Mouse (Mus musculus) hindbrain, embryonic 12.5 days (tissue): ENCODE data around the gene Zfp277. TPM values are rescaled to one million over a fixed set of nuclear protein-coding genes. Genes with fewer than 3 reads are reported as not detected.

ENCODE experiments used
- ATAC-seq: fragments of 200-750 bp; cut with Nextera tagmentation; 2 replicates; pipeline ENCODE4 v1.8.0; 2017; ENCODE audit warnings: moderate TSS enrichment; ENCODE audit not compliant: low FRiP score
- H3K27ac ChIP-seq: fragments of 300-500 bp; sonication (generic); 2 replicates; pipeline ENCODE4 v1.5.1; 2016; ENCODE audit warnings: mild to moderate bottlenecking
- H3K27me3 ChIP-seq: fragments of 300-500 bp; sonication (generic); 2 replicates; pipeline ENCODE4 v1.6.1; 2016; ENCODE audit warnings: mild to moderate bottlenecking
- H3K36me3 ChIP-seq: fragments of 300-500 bp; sonication (generic); 2 replicates; pipeline ENCODE4 v1.6.1; 2016; ENCODE audit warnings: mild to moderate bottlenecking
- H3K4me1 ChIP-seq: fragments of 300-500 bp; sonication (generic); 2 replicates; pipeline ENCODE4 v1.6.1; 2016
- H3K4me2 ChIP-seq: fragments of 300-500 bp; sonication (generic); replicated peaks from 2 replicates; pipeline ENCODE4 v1.6.1; 2016; ENCODE audit warnings: mild to moderate bottlenecking
- H3K4me3 ChIP-seq: fragments of 300-500 bp; sonication (generic); 2 replicates; pipeline ENCODE4 v1.5.1; 2016; ENCODE audit warnings: mild to moderate bottlenecking
- H3K9ac ChIP-seq: fragments of 300-500 bp; sonication (generic); 2 replicates; pipeline ENCODE4 v1.6.1; 2016; ENCODE audit warnings: mild to moderate bottlenecking, moderate library complexity
- H3K9me3 ChIP-seq: fragments of 300-500 bp; sonication (generic); replicated peaks from 2 replicates; pipeline ENCODE4 v1.6.1; 2016; ENCODE audit warnings: mild to moderate bottlenecking
- WGBS: fragments of 180-500 bp; shearing (Covaris S2); methylation state at CpG from one replicate; pipeline ENCODE4 v1.1.7; 2016; 5-methylcytosine and 5-hydroxymethylcytosine counted together
- polyA plus RNA-seq: library from polyadenylated mRNA; unstranded; fragments of >200 nt; fragmentation: Nextera tagmentation; extraction: Ambion mirVana; gene quantifications from 2 replicates; pipeline ENCODE4 v1.2.1, GENCODE M21; 2016

Gene Zfp277
- polyA plus RNA-seq, 1 experiment from 2014 or later: 33.8 TPM

GRCm38 (mm10) chr12:40327012-40327660 lies 118.6 kb downstream of the Zfp277 start:
- ATAC-seq: no peak
- H3K27me3 ChIP-seq: no peaks in the 10 kb centered on the region
- H3K9ac ChIP-seq: no peak overlapping the region
- no peaks in the 10 kb centered on the region for H3K36me3 ChIP-seq
- no peaks in the 10 kb centered on the region for H3K4me1 ChIP-seq
- H3K4me2 ChIP-seq: no peak overlapping the region
- no peak overlapping the region for H3K4me3 ChIP-seq
- no peak overlapping the region for H3K27ac ChIP-seq
- 76% methylated on average over 5 of the region's 5 CpGs for WGBS
- H3K9me3 ChIP-seq: no peaks in the 10 kb centered on the region

- no peaks in the 10 kb centered on the region for H3K36me3 ChIP-seq
- no peak overlapping the region for H3K4me2 ChIP-seq
- H3K4me1 ChIP-seq: no peaks in the 10 kb centered on the region
- no peaks in the 10 kb centered on the region for H3K9me3 ChIP-seq
- no peak overlapping the region for H3K27ac ChIP-seq
- WGBS: 79% methylated on average over 5 of the region's 5 CpGs
- H3K4me3 ChIP-seq: no peak overlapping the region
- ATAC-seq: no peak
- no peaks in the 10 kb centered on the region for H3K27me3 ChIP-seq
- no peak overlapping the region for H3K9ac ChIP-seq
Measured at GRCm38 (mm10) chr12:40325582-40325981, 120.1 kb downstream of the Zfp277 start.

- H3K9ac ChIP-seq: no peak overlapping the region
- peaks cover 4% of the 10 kb centered on the region; the same call in 1 of the 2 replicates for H3K36me3 ChIP-seq
- no peak for ATAC-seq
- no peak overlapping the region for H3K4me3 ChIP-seq
- no peak overlapping the region for H3K4me2 ChIP-seq
- no peak overlapping the region for H3K27ac ChIP-seq
- no peaks in the 10 kb centered on the region for H3K27me3 ChIP-seq
- no peaks in the 10 kb centered on the region for H3K4me1 ChIP-seq
- H3K9me3 ChIP-seq: no peaks in the 10 kb centered on the region
- WGBS: 83% methylated on average over 5 of the region's 5 CpGs
Measured at GRCm38 (mm10) chr12:40324819-40325218, 120.9 kb downstream of the Zfp277 start.

GRCm38 (mm10) chr12:40315146-40315545 lies 130.6 kb downstream of the Zfp277 start:
- H3K4me2 ChIP-seq: no peak overlapping the region
- WGBS: 94% methylated on average over 2 of the region's 2 CpGs
- H3K9ac ChIP-seq: no peak overlapping the region
- no peaks in the 10 kb centered on the region for H3K4me1 ChIP-seq
- no peaks in the 10 kb centered on the region for H3K27me3 ChIP-seq
- no peak for ATAC-seq
- H3K9me3 ChIP-seq: no peaks in the 10 kb centered on the region
- no peak overlapping the region for H3K4me3 ChIP-seq
- H3K36me3 ChIP-seq: peaks cover under 1% of the 10 kb centered on the region; the same call in 1 of the 2 replicates
- no peak overlapping the region for H3K27ac ChIP-seq

GRCm38 (mm10) chr12:40303960-40304359 lies 141.7 kb downstream of the Zfp277 start:
- no peaks in the 10 kb centered on the region for H3K9me3 ChIP-seq
- H3K9ac ChIP-seq: no peak overlapping the region
- WGBS: 68% methylated on average over 6 of the region's 6 CpGs
- H3K4me2 ChIP-seq: no peak overlapping the region
- no peak overlapping the region for H3K4me3 ChIP-seq
- H3K36me3 ChIP-seq: no peaks in the 10 kb centered on the region
- H3K4me1 ChIP-seq: no peaks in the 10 kb centered on the region
- no peak for ATAC-seq
- no peak overlapping the region for H3K27ac ChIP-seq
- no peaks in the 10 kb centered on the region for H3K27me3 ChIP-seq

- Histone ChIP-seq H3K4me1 (no peaks in the 10 kb centered on the region), H3K27ac (no peak overlapping the region), H3K4me2 (no peak overlapping the region), H3K4me3 (no peak overlapping the region), H3K27me3 (no peaks in the 10 kb centered on the region), H3K9ac (no peak overlapping the region), H3K9me3 (no peaks in the 10 kb centered on the region), H3K36me3 (no peaks in the 10 kb centered on the region)
- no peak for ATAC-seq
- 91% methylated on average over 3 of the region's 3 CpGs for WGBS
Measured at GRCm38 (mm10) chr12:40298636-40299035, 147.1 kb downstream of the Zfp277 start.

GRCm38 (mm10) chr12:40286539-40286938 lies 159.2 kb downstream of the Zfp277 start:
- 80% methylated on average over 4 of the region's 4 CpGs for WGBS

GRCm38 (mm10) chr12:40280596-40281325 lies 164.9 kb downstream of the Zfp277 start:
- Histone ChIP-seq H3K36me3 (no peaks in the 10 kb centered on the region), H3K27me3 (no peaks in the 10 kb centered on the region), H3K9me3 (no peaks in the 10 kb centered on the region), H3K4me3 (no peak overlapping the region), H3K9ac (no peak overlapping the region), H3K27ac (no peak overlapping the region), H3K4me2 (no peak overlapping the region), H3K4me1 (no peaks in the 10 kb centered on the region)
- WGBS: 89% methylated on average over 4 of the region's 4 CpGs
- ATAC-seq: no peak

More at GRCm38 (mm10) chr12:40286539-40286938, 159.2 kb downstream of the Zfp277 start:
- no peak overlapping the region for H3K27ac ChIP-seq
- H3K36me3 ChIP-seq: no peaks in the 10 kb centered on the region
- no peaks in the 10 kb centered on the region for H3K4me1 ChIP-seq
- H3K9ac ChIP-seq: no peak overlapping the region
- no peaks in the 10 kb centered on the region for H3K27me3 ChIP-seq
- no peak overlapping the region for H3K4me3 ChIP-seq
- ATAC-seq: no peak
- H3K9me3 ChIP-seq: peaks cover 5% of the 10 kb centered on the region
- no peak overlapping the region for H3K4me2 ChIP-seq

GRCm38 (mm10) chr12:40277581-40277980 lies 168.1 kb downstream of the Zfp277 start:
- no peak overlapping the region for H3K9ac ChIP-seq
- no peak overlapping the region for H3K4me3 ChIP-seq
- no peak overlapping the region for H3K27ac ChIP-seq
- no peaks in the 10 kb centered on the region for H3K27me3 ChIP-seq
- ATAC-seq: no peak
- WGBS: 89% methylated on average over 3 of the region's 3 CpGs
- H3K9me3 ChIP-seq: no peaks in the 10 kb centered on the region
- H3K4me1 ChIP-seq: no peaks in the 10 kb centered on the region
- H3K36me3 ChIP-seq: no peaks in the 10 kb centered on the region
- H3K4me2 ChIP-seq: no peak overlapping the region

GRCm38 (mm10) chr12:40274931-40275330 lies 170.8 kb downstream of the Zfp277 start:
- Histone ChIP-seq H3K27me3 (no peaks in the 10 kb centered on the region), H3K27ac (no peak overlapping the region), H3K36me3 (no peaks in the 10 kb centered on the region), H3K4me2 (no peak overlapping the region), H3K4me3 (no peak overlapping the region), H3K9me3 (no peaks in the 10 kb centered on the region), H3K9ac (no peak overlapping the region), H3K4me1 (no peaks in the 10 kb centered on the region)
- no peak for ATAC-seq

- H3K27me3 ChIP-seq: no peaks in the 10 kb centered on the region
- H3K36me3 ChIP-seq: no peaks in the 10 kb centered on the region
- no peak overlapping the region for H3K4me3 ChIP-seq
- 90% methylated on average over 4 of the region's 4 CpGs for WGBS
- no peaks in the 10 kb centered on the region for H3K9me3 ChIP-seq
- H3K4me1 ChIP-seq: no peaks in the 10 kb centered on the region
- ATAC-seq: no peak
- H3K27ac ChIP-seq: no peak overlapping the region
- H3K9ac ChIP-seq: no peak overlapping the region
- no peak overlapping the region for H3K4me2 ChIP-seq
Measured at GRCm38 (mm10) chr12:40273339-40273738, 172.4 kb downstream of the Zfp277 start.

GRCm38 (mm10) chr12:40272710-40273109 lies 173.0 kb downstream of the Zfp277 start:
- no peaks in the 10 kb centered on the region for H3K27me3 ChIP-seq
- H3K27ac ChIP-seq: no peak overlapping the region
- H3K4me3 ChIP-seq: no peak overlapping the region
- no peak for ATAC-seq
- H3K9ac ChIP-seq: no peak overlapping the region
- H3K4me2 ChIP-seq: no peak overlapping the region
- no peaks in the 10 kb centered on the region for H3K4me1 ChIP-seq
- H3K9me3 ChIP-seq: no peaks in the 10 kb centered on the region
- H3K36me3 ChIP-seq: no peaks in the 10 kb centered on the region
- 79% methylated on average over 4 of the region's 4 CpGs for WGBS

GRCm38 (mm10) chr12:40268313-40268712 lies 177.4 kb downstream of the Zfp277 start:
- no peak overlapping the region for H3K4me2 ChIP-seq
- H3K27ac ChIP-seq: no peak overlapping the region
- no peaks in the 10 kb centered on the region for H3K4me1 ChIP-seq
- H3K4me3 ChIP-seq: no peak overlapping the region
- H3K9me3 ChIP-seq: no peaks in the 10 kb centered on the region
- H3K36me3 ChIP-seq: no peaks in the 10 kb centered on the region
- no peak for ATAC-seq
- WGBS: 72% methylated on average over 2 of the region's 2 CpGs
- H3K27me3 ChIP-seq: no peaks in the 10 kb centered on the region
- no peak overlapping the region for H3K9ac ChIP-seq
